Mouse (Mus musculus) embryonic facial prominence, embryonic 13.5 days (tissue): Measurements from ENCODE around the gene Bcl7c. TPM values are rescaled to one million over a fixed set of nuclear protein-coding genes. Genes with fewer than 3 reads are reported as not detected.
A peak's percentile ranks its signal among the peaks of the same experiment; 100 is the strongest.

Experiments
- ATAC-seq: fragments of 200-750 bp; cut with Nextera tagmentation; 2 replicates; pipeline ENCODE4 v1.8.0; 2017; ENCODE audit warnings: low read depth; ENCODE audit not compliant: insufficient number of reproducible peaks, insufficient read depth, low FRiP score, low TSS enrichment
- H3K27ac ChIP-seq: fragments of 300-500 bp; sonication (generic); 2 replicates; pipeline ENCODE4 v1.5.1; 2015; ENCODE audit warnings: moderate library complexity, mild to moderate bottlenecking, inconsistent platforms
- H3K27me3 ChIP-seq: fragments of 300-500 bp; sonication (generic); 2 replicates; pipeline ENCODE4 v1.6.1; 2015; ENCODE audit warnings: mild to moderate bottlenecking, inconsistent platforms
- H3K36me3 ChIP-seq: fragments of 300-500 bp; sonication (generic); 2 replicates; pipeline ENCODE4 v1.6.1; 2015; ENCODE audit warnings: mild to moderate bottlenecking, inconsistent platforms
- H3K4me1 ChIP-seq: fragments of 300-500 bp; sonication (generic); 2 replicates; pipeline ENCODE4 v1.6.1; 2015; ENCODE audit warnings: inconsistent platforms
- H3K4me2 ChIP-seq: fragments of 300-500 bp; sonication (generic); 2 replicates; pipeline ENCODE4 v1.6.1; 2015; ENCODE audit warnings: moderate library complexity, mild to moderate bottlenecking, inconsistent platforms
- H3K4me3 ChIP-seq: fragments of 300-500 bp; sonication (generic); 2 replicates; pipeline ENCODE4 v1.5.1; 2015; ENCODE audit warnings: mild to moderate bottlenecking, inconsistent platforms
- H3K9ac ChIP-seq: fragments of 300-500 bp; sonication (generic); 2 replicates; pipeline ENCODE4 v1.6.1; 2015; ENCODE audit warnings: mild to moderate bottlenecking, inconsistent platforms
- H3K9me3 ChIP-seq: fragments of 300-500 bp; sonication (generic); 2 replicates; pipeline ENCODE4 v1.6.1; 2016; ENCODE audit warnings: inconsistent platforms
- WGBS: fragments of 180-500 bp; shearing (Covaris S2); methylation state at CpG from one replicate; pipeline ENCODE4 v1.1.7; 2015; ENCODE audit warnings: mixed read lengths; 5-methylcytosine and 5-hydroxymethylcytosine counted together
- polyA plus RNA-seq: library from polyadenylated mRNA; unstranded; fragments of >200 nt; fragmentation: Nextera tagmentation; extraction: Ambion mirVana; gene quantifications from 2 replicates; pipeline ENCODE4 v1.2.1, GENCODE M21; 2015

The Bcl7c gene
- polyA plus RNA-seq, 1 experiment from 2014 or later, result 96.8 TPM

DNA sequence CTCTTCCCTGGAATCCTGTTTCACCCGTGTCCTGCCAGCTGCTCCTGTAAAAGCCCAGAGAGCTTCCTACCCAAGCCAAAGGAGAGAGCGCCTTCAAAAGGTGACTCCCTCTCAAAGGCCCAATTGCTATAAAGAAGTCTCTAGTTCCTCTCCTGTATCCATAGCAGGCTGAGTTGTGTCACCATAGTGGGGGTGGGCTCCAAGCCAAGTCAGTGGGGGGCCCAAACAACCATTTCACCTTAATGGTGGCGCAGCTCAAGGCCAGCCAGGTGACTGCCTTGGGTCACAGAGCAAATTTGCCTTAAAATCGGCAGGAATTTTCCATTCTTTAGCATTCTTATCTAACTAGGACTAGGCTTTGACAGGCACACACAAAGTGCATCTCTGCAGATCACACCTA is 6.1 kb upstream of the Bcl7c start:
- 84% methylated on average over 4 of the region's 4 CpGs for WGBS
- H3K4me3 ChIP-seq, result no peak overlapping the region
- H3K36me3 ChIP-seq, result peaks cover 27% of the 10 kb centered on the region
- H3K9me3 ChIP-seq, result no peaks in the 10 kb centered on the region
- ATAC-seq, result no peak
- no peak overlapping the region; the same call in 1 of the 2 replicates for H3K4me2 ChIP-seq
- no peaks in the 10 kb centered on the region for H3K27me3 ChIP-seq
- peak overlapping the region; percentile 8; the same call in 1 of the 2 replicates for H3K9ac ChIP-seq
- no peak overlapping the region; the same call in 1 of the 2 replicates for H3K27ac ChIP-seq
- peaks cover 44% of the 10 kb centered on the region for H3K4me1 ChIP-seq

DNA sequence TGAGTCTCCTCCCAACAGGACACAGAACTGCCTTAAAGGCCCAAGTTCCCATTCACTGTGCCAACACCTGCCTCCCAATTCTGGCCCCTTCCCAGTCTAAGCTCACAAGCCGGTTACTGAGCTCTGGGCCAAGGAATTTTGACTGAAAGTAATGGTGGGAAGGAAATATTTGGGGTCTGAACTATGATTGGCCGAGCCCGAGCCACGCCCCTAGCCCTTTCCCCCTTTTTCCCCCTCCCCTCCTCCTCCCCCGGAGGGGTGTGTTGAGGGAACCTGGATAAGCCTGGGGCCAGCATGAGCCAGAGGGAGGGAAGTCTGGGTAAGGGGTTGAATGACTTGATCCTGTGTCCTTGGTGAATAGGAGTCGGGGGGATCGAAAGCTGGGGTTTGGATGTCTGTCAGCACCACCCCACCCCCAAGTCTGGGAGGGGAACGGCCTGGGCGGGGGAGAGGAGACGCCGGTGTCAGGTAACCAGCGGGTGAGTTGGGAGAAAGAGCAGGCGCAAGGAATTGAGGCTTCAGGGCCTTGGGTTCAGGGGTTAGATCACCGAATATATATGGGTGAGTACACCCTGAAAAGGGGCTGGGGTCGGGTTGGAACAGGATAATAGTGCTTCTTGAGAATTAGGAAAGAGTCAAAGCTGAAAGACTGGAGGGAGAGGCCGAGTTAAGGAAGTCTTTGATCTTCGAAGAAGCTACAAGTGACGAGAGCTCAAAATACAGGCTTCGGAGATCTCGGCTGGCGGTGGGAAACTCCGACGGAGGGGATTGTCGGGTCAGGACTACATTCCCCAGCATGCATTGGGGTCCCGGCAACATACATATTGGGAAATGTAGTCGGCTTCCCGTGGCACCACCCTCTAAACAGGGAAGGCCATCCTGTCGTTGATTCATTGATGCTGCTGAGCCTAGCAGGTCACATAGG is 4.0 kb upstream of the Bcl7c start, which contains the start of gene Ctf1:
Gene Ctf1 (plus strand): TSS at position 276 of the 925 bp plus-strand sequence.
- no peaks in the 10 kb centered on the region for H3K27me3 ChIP-seq
- H3K9ac ChIP-seq, result peak within 1 kb of the TSS; percentile 69
- H3K36me3 ChIP-seq, result peaks cover 16% of the 10 kb centered on the region
- under 1% methylated on average over 28 of the region's 28 CpGs for WGBS
- ATAC-seq, result peak; percentile 66
- H3K4me2 ChIP-seq, result peak within 1 kb of the TSS; percentile 67
- no peaks in the 10 kb centered on the region for H3K9me3 ChIP-seq
- peak within 1 kb of the TSS; percentile 49 for H3K4me3 ChIP-seq
- peak within 1 kb of the TSS; percentile 99 for H3K27ac ChIP-seq
- H3K4me1 ChIP-seq, result peaks cover 53% of the 10 kb centered on the region

DNA sequence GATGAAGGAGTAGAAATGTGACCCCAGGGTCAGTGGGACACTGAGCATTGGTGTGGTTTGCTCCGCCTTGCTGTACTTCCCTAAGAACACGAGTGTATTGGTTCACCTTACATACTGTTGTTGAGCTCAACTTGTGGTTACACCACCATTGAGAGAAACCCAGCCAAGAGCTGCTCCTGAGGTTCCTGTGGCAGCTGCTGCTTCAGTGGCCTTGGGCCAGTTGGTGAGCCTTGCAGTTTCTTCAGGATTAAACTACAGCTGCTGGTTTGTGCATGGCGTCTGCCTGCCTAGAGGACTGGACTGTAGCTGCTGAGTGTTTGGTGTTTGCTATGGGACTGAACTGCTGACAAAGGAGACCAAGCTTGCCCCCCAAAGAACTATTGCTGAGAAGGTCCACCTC is 2.7 kb upstream of the Bcl7c start:
- 57% methylated on average over 3 of the region's 3 CpGs for WGBS
- ATAC-seq, result no peak
- no peaks in the 10 kb centered on the region for H3K9me3 ChIP-seq
- peak overlapping the region; percentile 69; the same call in 1 of the 2 replicates for H3K9ac ChIP-seq
- peaks cover 17% of the 10 kb centered on the region for H3K36me3 ChIP-seq
- H3K27ac ChIP-seq, result peak overlapping the region; percentile 99
- peaks cover 59% of the 10 kb centered on the region for H3K4me1 ChIP-seq
- H3K4me3 ChIP-seq, result no peak overlapping the region
- H3K4me2 ChIP-seq, result peak overlapping the region; percentile 67
- no peaks in the 10 kb centered on the region for H3K27me3 ChIP-seq

GRCm38 (mm10) chr7:127711031-127711430 is 2.3 kb upstream of the Bcl7c start:
- no peak for ATAC-seq
- H3K27ac ChIP-seq, result peak overlapping the region; percentile 99
- H3K9ac ChIP-seq, result no peak overlapping the region
- no peak overlapping the region for H3K4me2 ChIP-seq
- no peaks in the 10 kb centered on the region for H3K27me3 ChIP-seq
- peaks cover 19% of the 10 kb centered on the region for H3K36me3 ChIP-seq
- peaks cover 62% of the 10 kb centered on the region for H3K4me1 ChIP-seq
- WGBS, result 85% methylated on average over 3 of the region's 3 CpGs
- H3K4me3 ChIP-seq, result no peak overlapping the region
- no peaks in the 10 kb centered on the region for H3K9me3 ChIP-seq

DNA sequence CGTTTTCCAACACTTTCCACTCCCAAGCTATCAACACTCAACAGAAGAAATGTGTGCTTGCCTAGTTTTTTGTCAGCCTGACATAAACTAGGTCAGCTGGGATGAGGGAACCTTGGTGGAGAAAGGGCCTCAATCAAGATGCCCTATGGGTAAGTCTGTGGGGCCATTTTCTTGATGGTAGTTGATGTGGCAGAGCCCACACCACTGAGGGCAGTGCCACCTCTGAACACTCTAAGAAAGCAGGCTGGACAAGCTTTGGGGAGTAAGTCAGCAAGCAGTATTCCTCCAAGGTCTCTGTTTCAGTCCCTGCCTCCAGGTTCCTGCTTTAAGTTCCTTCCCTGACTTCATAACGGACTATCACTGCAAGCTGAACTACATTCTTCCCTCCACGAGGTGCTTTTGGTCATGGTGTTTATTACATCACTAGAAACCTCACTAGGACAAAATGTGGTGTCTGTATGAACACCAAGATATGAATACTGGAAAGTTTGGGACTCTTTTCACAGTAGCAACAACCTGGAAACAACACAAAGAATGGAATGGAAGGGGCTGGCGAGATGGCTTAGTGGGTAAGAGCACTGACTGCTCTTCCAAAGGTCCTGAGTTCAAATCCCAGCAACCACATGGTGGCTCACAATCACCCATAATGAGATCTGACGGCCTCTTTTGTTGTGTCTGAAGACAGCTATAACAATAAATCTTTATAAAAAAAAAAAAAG is 687 bp upstream of the Bcl7c start:
- peaks cover 64% of the 10 kb centered on the region for H3K4me1 ChIP-seq

GRCm38 (mm10) chr7:127707957-127708206 is 851 bp downstream of the Bcl7c start:
- peaks cover 53% of the 10 kb centered on the region for H3K4me1 ChIP-seq
- peak overlapping the region; percentile 88 for H3K9ac ChIP-seq
- 0% methylated on average over 5 of the region's 5 CpGs for whole genome bisulfite sequencing

More for the DNA sequence above, 687 bp upstream of the Bcl7c start:
- no peak for ATAC-seq
- H3K4me3 ChIP-seq, result peak overlapping the region; percentile 72
- H3K36me3 ChIP-seq, result peaks cover 22% of the 10 kb centered on the region
- H3K4me2 ChIP-seq, result peak overlapping the region; percentile 91
- peak overlapping the region; percentile 88; the same call in 1 of the 2 replicates for H3K9ac ChIP-seq
- no peaks in the 10 kb centered on the region for H3K9me3 ChIP-seq
- H3K27me3 ChIP-seq, result no peaks in the 10 kb centered on the region
- WGBS, result 68% methylated on average over 5 of the region's 5 CpGs
- peak overlapping the region; percentile 99 for H3K27ac ChIP-seq

GRCm38 (mm10) chr7:127707045-127707956 is 1.4 kb downstream of the Bcl7c start:
- Histone ChIP-seq H3K4me1 (peaks cover 52% of the 10 kb centered on the region), H3K36me3 (peaks cover 43% of the 10 kb centered on the region), H3K4me2 (peak overlapping the region; percentile 91), H3K9ac (peak overlapping the region; percentile 88), H3K9me3 (no peaks in the 10 kb centered on the region), H3K27ac (peak overlapping the region; percentile 99), H3K4me3 (peak overlapping the region; percentile 72), H3K27me3 (no peaks in the 10 kb centered on the region)
- ATAC-seq, result 0 out of 2 replicates have a peak, but pooled peaks have one; percentile 8
- WGBS, result 14% methylated on average over 22 of the region's 22 CpGs

More at GRCm38 (mm10) chr7:127707957-127708206, 851 bp downstream of the Bcl7c start:
- peak overlapping the region; percentile 91 for H3K4me2 ChIP-seq
- peak; percentile 1; the same call in 1 of the 2 replicates for ATAC-seq
- H3K4me3 ChIP-seq, result peak overlapping the region; percentile 72
- H3K27ac ChIP-seq, result peak overlapping the region; percentile 99
- H3K27me3 ChIP-seq, result no peaks in the 10 kb centered on the region
- H3K36me3 ChIP-seq, result peaks cover 37% of the 10 kb centered on the region
- H3K9me3 ChIP-seq, result no peaks in the 10 kb centered on the region

GRCm38 (mm10) chr7:127705706-127706105 is 3.0 kb downstream of the Bcl7c start:
- H3K4me2 ChIP-seq, result no peak overlapping the region
- WGBS, result 65% methylated on average over 4 of the region's 4 CpGs
- no peak overlapping the region for H3K9ac ChIP-seq
- H3K27me3 ChIP-seq, result no peaks in the 10 kb centered on the region
- ATAC-seq, result no peak
- H3K4me1 ChIP-seq, result peaks cover 36% of the 10 kb centered on the region
- no peak overlapping the region for H3K4me3 ChIP-seq
- H3K9me3 ChIP-seq, result no peaks in the 10 kb centered on the region
- H3K36me3 ChIP-seq, result peaks cover 57% of the 10 kb centered on the region
- H3K27ac ChIP-seq, result no peak overlapping the region

- Histone ChIP-seq H3K27me3 (no peaks in the 10 kb centered on the region), H3K9ac (no peak overlapping the region), H3K27ac (0 out of 2 replicates have a peak overlapping the region, but pooled peaks have one; percentile 28), H3K9me3 (no peaks in the 10 kb centered on the region), H3K36me3 (peaks cover 68% of the 10 kb centered on the region), H3K4me1 (peaks cover 34% of the 10 kb centered on the region), H3K4me3 (no peak overlapping the region), H3K4me2 (no peak overlapping the region)
- 64% methylated on average over 6 of the region's 6 CpGs for WGBS
- no peak for ATAC-seq
Observed at GRCm38 (mm10) chr7:127704598-127704997, 4.1 kb downstream of the Bcl7c start.

DNA sequence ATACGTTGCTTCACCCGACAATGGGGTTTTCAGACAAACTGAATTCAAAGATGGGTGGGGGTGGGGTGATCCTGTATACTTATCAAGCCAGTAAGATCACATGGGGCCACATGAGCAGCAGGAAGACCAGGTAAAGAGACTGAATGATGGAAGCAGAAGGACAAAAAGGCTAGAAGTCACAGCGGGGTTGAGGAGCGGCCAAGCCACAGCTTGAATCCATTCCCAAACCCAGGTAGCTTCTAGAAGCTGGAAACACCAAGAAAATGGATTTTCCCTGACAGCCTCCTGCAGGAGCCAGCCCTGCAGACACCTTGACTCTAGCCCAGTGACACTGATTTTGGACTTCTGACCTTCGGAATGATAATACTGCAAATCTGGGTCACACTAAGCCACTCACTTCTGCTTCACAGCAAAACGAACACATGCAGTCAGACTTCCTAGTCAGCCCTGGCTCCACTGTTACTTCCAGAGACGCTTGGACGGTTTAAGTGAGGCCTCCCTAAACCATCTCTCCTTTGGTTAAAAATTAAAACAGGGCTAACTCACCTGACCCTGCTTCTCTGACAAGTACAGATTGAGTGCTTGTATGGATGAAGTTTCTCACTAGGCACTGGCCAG is 5.1 kb downstream of the Bcl7c start:
- H3K36me3 ChIP-seq, result peaks cover 75% of the 10 kb centered on the region
- no peak overlapping the region for H3K27ac ChIP-seq
- H3K4me2 ChIP-seq, result no peak overlapping the region
- H3K27me3 ChIP-seq, result no peaks in the 10 kb centered on the region
- H3K9ac ChIP-seq, result no peak overlapping the region
- H3K9me3 ChIP-seq, result no peaks in the 10 kb centered on the region
- no peak for ATAC-seq
- 93% methylated on average over 8 of the region's 8 CpGs for WGBS
- no peak overlapping the region for H3K4me3 ChIP-seq
- peaks cover 27% of the 10 kb centered on the region for H3K4me1 ChIP-seq
